In genomic region chr10:95278085-95278484, GRCm38 (mm10) we compare ENCODE assay signal across 17 mouse cellular contexts.
"Had no signal": no experiment of that assay in that cellular context is flagged by ENCODE, and none has a peak within 500 bp of the region (broad histone marks: within the 10 kb centered on the region; RNA-seq: fewer than 3 reads in every experiment).

No protein-coding gene starts in this region.

- H3K4me2 ChIP-seq: limb, embryonic 15.5 days; liver, embryonic 12.5 days; lung, embryonic 14.5 days; midbrain, embryonic 11.5 days; midbrain, embryonic 15.5 days; neural tube, embryonic 13.5 days had no signal

- H3K36me3 ChIP-seq: limb, embryonic 15.5 days; liver, embryonic 12.5 days; midbrain, embryonic 15.5 days; neural tube, embryonic 13.5 days had no signal

- ATAC-seq: liver, embryonic 12.5 days; midbrain, embryonic 15.5 days had no signal

- H3K27ac ChIP-seq: layer of hippocampus, adult 2 months; limb, embryonic 15.5 days; liver, embryonic 12.5 days; macrophage; midbrain, embryonic 15.5 days; neural tube, embryonic 13.5 days had no signal

- H3K4me3 ChIP-seq: layer of hippocampus, adult 2 months; limb, embryonic 15.5 days; liver, embryonic 12.5 days; megakaryocyte, embryonic 14.5 days; midbrain, embryonic 15.5 days; neural tube, embryonic 13.5 days had no signal

- H3K9me3 ChIP-seq: limb, embryonic 15.5 days; liver, embryonic 12.5 days; midbrain, embryonic 15.5 days; neural tube, embryonic 13.5 days had no signal

- H3K27me3 ChIP-seq: limb, embryonic 15.5 days; liver, embryonic 12.5 days; midbrain, embryonic 15.5 days; neural tube, embryonic 13.5 days had no signal

- DNase-seq: kidney, adult 9 months; kidney, postnatal 10 days; kidney, postnatal 4 days; left cerebral cortex, postnatal 4 days; lung, embryonic 14.5 days; lung, postnatal 10 days; retina, postnatal 1 day; right cerebral cortex, postnatal 4 days; thymus, postnatal 4 days had no signal

- H3K4me1 ChIP-seq: midbrain, embryonic 15.5 days; neural tube, embryonic 13.5 days had no signal

- H3K9ac ChIP-seq: limb, embryonic 15.5 days; liver, embryonic 12.5 days; lung, embryonic 14.5 days; midbrain, embryonic 15.5 days; neural tube, embryonic 13.5 days had no signal
